8 mouse cellular contexts compared by ENCODE assay signal in genomic region chr2:164803201-164803920, GRCm38 (mm10). TPM values are rescaled to one million over a fixed set of nuclear protein-coding genes. Genes with fewer than 3 reads are reported as not detected.
DNase-seq lines count a peak whose midpoint lies in the region; ATAC-seq and TF ChIP-seq lines count a peak whose summit lies in the region.

No protein-coding gene starts in this region.

- no peak overlapping the region for H3K27ac ChIP-seq in heart, embryonic 15.5 days
- H3K27ac ChIP-seq in bone marrow, adult 2 months (ENCODE audit: control insufficient read depth, insufficient read depth, low read depth, low read length, poor library complexity): no peak overlapping the region
- H3K27ac ChIP-seq in hindbrain, postnatal 0 days: no peak overlapping the region
- no peak overlapping the region for H3K27ac ChIP-seq in midbrain, embryonic 14.5 days (replicated peaks; ENCODE audit: low read depth, low read length)

- H3K9ac ChIP-seq in heart, embryonic 15.5 days: peak overlapping the region; percentile 77
- peak overlapping the region; percentile 74; the same call in 1 of the 2 replicates for H3K9ac ChIP-seq in hindbrain, postnatal 0 days (replicated peaks; ENCODE audit: low read length)
- H3K9ac ChIP-seq in midbrain, embryonic 14.5 days (replicated peaks; ENCODE audit: low read length): peak overlapping the region; percentile 61

- H3K4me1 ChIP-seq in heart, embryonic 15.5 days (replicated peaks): peaks cover 24% of the 10 kb centered on the region
- H3K4me1 ChIP-seq in bone marrow, adult 2 months (ENCODE audit: control insufficient read depth, insufficient read depth, low read length): peaks cover 3% of the 10 kb centered on the region; the same call in 1 of the 2 replicates
- peaks cover 4% of the 10 kb centered on the region; the same call in 1 of the 2 replicates for H3K4me1 ChIP-seq in hindbrain, postnatal 0 days (ENCODE audit: insufficient read depth, low read length)
- H3K4me1 ChIP-seq in midbrain, embryonic 14.5 days (ENCODE audit: control insufficient read depth, insufficient read depth, low read length): peaks cover 10% of the 10 kb centered on the region

- TF ChIP-seq POLR2A in bone marrow, adult 2 months (IDR thresholded peaks at IDR 0.05; ENCODE audit: borderline replicate concordance, control insufficient read depth, low read depth, low read length): no peak

- intact Hi-C loops in heart, postnatal 10 days (cut with DNase I): no loop called here

- no peak for ATAC-seq in heart, embryonic 15.5 days (replicated peaks; ENCODE audit: insufficient number of reproducible peaks, insufficient read depth, low FRiP score, low read depth)
- ATAC-seq in hindbrain, postnatal 0 days: no peak
- ATAC-seq in midbrain, embryonic 14.5 days (ENCODE audit: low FRiP score, low TSS enrichment): no peak

- 87% methylated on average over 16 of the region's 16 CpGs for WGBS in heart, embryonic 15.5 days
- 63% methylated on average over 16 of the region's 16 CpGs for WGBS in bone marrow, adult 2 months
- 91% methylated on average over 16 of the region's 16 CpGs for WGBS in hindbrain, postnatal 0 days
- WGBS in midbrain, embryonic 14.5 days: 93% methylated on average over 16 of the region's 16 CpGs

- H3K4me3 ChIP-seq in heart, embryonic 15.5 days: peak overlapping the region; percentile 91
- peak overlapping the region; percentile 53 for H3K4me3 ChIP-seq in bone marrow, adult 2 months (replicated peaks; ENCODE audit: control insufficient read depth, low read depth, low read length)
- H3K4me3 ChIP-seq in hindbrain, postnatal 0 days (ENCODE audit: low read length): peak overlapping the region; percentile 80
- H3K4me3 ChIP-seq in midbrain, embryonic 14.5 days (replicated peaks; ENCODE audit: low read depth, low read length): peak overlapping the region; percentile 91; the same call in 1 of the 2 replicates

- TF ChIP-seq CTCF in bone marrow, adult 2 months (IDR thresholded peaks at IDR 0.05; ENCODE audit: control insufficient read depth, insufficient read depth, low read length): no peak
- TF ChIP-seq CTCF in hindbrain, postnatal 0 days (IDR thresholded peaks at IDR 0.05; ENCODE audit: low read depth): no peak

- peak overlapping the region; percentile 74 for H3K4me2 ChIP-seq in heart, embryonic 15.5 days
- peak overlapping the region; percentile 68 for H3K4me2 ChIP-seq in hindbrain, postnatal 0 days (ENCODE audit: low read depth, low read length)
- H3K4me2 ChIP-seq in midbrain, embryonic 14.5 days (ENCODE audit: low read length): peak overlapping the region; percentile 71

- no peaks in the 10 kb centered on the region for H3K9me3 ChIP-seq in heart, embryonic 15.5 days (replicated peaks)
- no peaks in the 10 kb centered on the region for H3K9me3 ChIP-seq in hindbrain, postnatal 0 days (ENCODE audit: low read length)
- no peaks in the 10 kb centered on the region for H3K9me3 ChIP-seq in midbrain, embryonic 14.5 days (ENCODE audit: control insufficient read depth, low read length)

- H3K36me3 ChIP-seq in heart, embryonic 15.5 days: peaks cover 34% of the 10 kb centered on the region; the same call in 1 of the 2 replicates
- H3K36me3 ChIP-seq in hindbrain, postnatal 0 days (ENCODE audit: insufficient read depth, low read length): peaks cover 8% of the 10 kb centered on the region; the same call in 1 of the 2 replicates
- peaks cover 18% of the 10 kb centered on the region for H3K36me3 ChIP-seq in midbrain, embryonic 14.5 days (ENCODE audit: control insufficient read depth, insufficient read depth, low read length)

- no peaks in the 10 kb centered on the region for H3K27me3 ChIP-seq in heart, embryonic 15.5 days
- H3K27me3 ChIP-seq in hindbrain, postnatal 0 days (ENCODE audit: insufficient read depth, low read length): no peaks in the 10 kb centered on the region
- no peaks in the 10 kb centered on the region for H3K27me3 ChIP-seq in midbrain, embryonic 14.5 days (ENCODE audit: control insufficient read depth, insufficient read depth, low read length)

- no peak for DNase-seq in heart, postnatal 10 days
- DNase-seq in hindbrain, postnatal 0 days (ENCODE audit: low spot score): no peak
- no peak for DNase-seq in midbrain, embryonic 14.5 days
- no peak for DNase-seq in spleen, postnatal 10 days (ENCODE audit: low spot score in 2 of 2)
- DNase-seq in cerebellum, adult 11 months: no peak
- no peak for DNase-seq in Muller cell, postnatal 12 days (ENCODE audit: inconsistent ontology term)

RNA-seq across cellular contexts. Expression of gene Acot8, which starts 1.3 kb away (rescaled TPM):
- 12.0 and 15.0 TPM in 2 replicates for polyA plus RNA-seq in heart, embryonic 15.5 days (2015; fragmentation: Nextera tagmentation; extraction: Ambion mirVana)
- total RNA-seq in heart, postnatal 10 days (2021): 10 to 100 TPM; 12.6 to 13.4 TPM
- polyA plus RNA-seq in bone marrow, adult 2 months (2011; ENCODE audit: insufficient read depth, insufficient read length, low replicate concordance, missing spikeins): 16.5 and 36.5 TPM in 2 replicates
- total RNA-seq in hindbrain, postnatal 0 days (2014; rRNA removed): 18.5 and 39.5 TPM in 2 replicates
- 19.4 and 20.2 TPM in 2 replicates for polyA plus RNA-seq in hindbrain, postnatal 0 days (2015; fragmentation: Nextera tagmentation; extraction: Ambion mirVana)
- polyA plus RNA-seq in midbrain, embryonic 14.5 days (2014; fragmentation: Nextera tagmentation; extraction: Ambion mirVana): 17.1 and 18.5 TPM in 2 replicates

RNA-seq across cellular contexts. Expression of gene Zswim3, which starts 1.5 kb away (rescaled TPM):
- polyA plus RNA-seq in heart, embryonic 15.5 days (2015; fragmentation: Nextera tagmentation; extraction: Ambion mirVana): 4.9 TPM in 2 replicates
- total RNA-seq in heart, postnatal 10 days (2021): 1 to 10 TPM; 2.1 to 2.9 TPM
- polyA plus RNA-seq in bone marrow, adult 2 months (2011; ENCODE audit: insufficient read depth, insufficient read length, low replicate concordance, missing spikeins): 3.4 and 4.4 TPM in 2 replicates
- total RNA-seq in hindbrain, postnatal 0 days (2014; rRNA removed): 6.4 and 8.3 TPM in 2 replicates
- polyA plus RNA-seq in hindbrain, postnatal 0 days (2015; fragmentation: Nextera tagmentation; extraction: Ambion mirVana): 5.2 and 5.5 TPM in 2 replicates
- 14.7 and 15.6 TPM in 2 replicates for polyA plus RNA-seq in midbrain, embryonic 14.5 days (2014; fragmentation: Nextera tagmentation; extraction: Ambion mirVana)

RNA-seq across cellular contexts. Expression of gene Snx21, which starts 17.7 kb away (rescaled TPM):
- polyA plus RNA-seq in heart, embryonic 15.5 days (2015; fragmentation: Nextera tagmentation; extraction: Ambion mirVana): 42.5 and 43.4 TPM in 2 replicates
- total RNA-seq in heart, postnatal 10 days (2021): 10 to 100 TPM; 25.9 to 26.3 TPM
- polyA plus RNA-seq in bone marrow, adult 2 months (2011; ENCODE audit: insufficient read depth, insufficient read length, low replicate concordance, missing spikeins): 2.3 and 5.8 TPM in 2 replicates
- total RNA-seq in hindbrain, postnatal 0 days (2014; rRNA removed): 102 and 106 TPM in 2 replicates
- polyA plus RNA-seq in hindbrain, postnatal 0 days (2015; fragmentation: Nextera tagmentation; extraction: Ambion mirVana): 44.7 and 47.6 TPM in 2 replicates
- 22.1 and 34.5 TPM in 2 replicates for polyA plus RNA-seq in midbrain, embryonic 14.5 days (2014; fragmentation: Nextera tagmentation; extraction: Ambion mirVana)

RNA-seq across cellular contexts. Expression of gene Zswim1, which starts 19.1 kb away (rescaled TPM):
- polyA plus RNA-seq in heart, embryonic 15.5 days (2015; fragmentation: Nextera tagmentation; extraction: Ambion mirVana): 8.1 and 10.3 TPM in 2 replicates
- total RNA-seq in heart, postnatal 10 days (2021): 1 to 10 TPM; 5.2 to 5.3 TPM
- 2.1 and 3.7 TPM in 2 replicates for polyA plus RNA-seq in bone marrow, adult 2 months (2011; ENCODE audit: insufficient read depth, insufficient read length, low replicate concordance, missing spikeins)
- 23.9 and 24.6 TPM in 2 replicates for total RNA-seq in hindbrain, postnatal 0 days (2014; rRNA removed)
- 26.5 and 29.0 TPM in 2 replicates for polyA plus RNA-seq in hindbrain, postnatal 0 days (2015; fragmentation: Nextera tagmentation; extraction: Ambion mirVana)
- polyA plus RNA-seq in midbrain, embryonic 14.5 days (2014; fragmentation: Nextera tagmentation; extraction: Ambion mirVana): 27.8 and 30.5 TPM in 2 replicates

RNA-seq across cellular contexts. Expression of gene Tnnc2, which starts 23.6 kb away (rescaled TPM):
- 4.9 and 5.2 TPM in 2 replicates for polyA plus RNA-seq in heart, embryonic 15.5 days (2015; fragmentation: Nextera tagmentation; extraction: Ambion mirVana)
- under 1 TPM in 1 of 2 experiments, not detected in 1; 0.52 TPM for total RNA-seq in heart, postnatal 10 days (2021)
- polyA plus RNA-seq in bone marrow, adult 2 months (2011; ENCODE audit: insufficient read depth, insufficient read length, low replicate concordance, missing spikeins): 9.6 and 12.2 TPM in 2 replicates
- 12.2 TPM in 1 of 2 replicates, not detected in the other for total RNA-seq in hindbrain, postnatal 0 days (2014; rRNA removed)
- polyA plus RNA-seq in hindbrain, postnatal 0 days (2015; fragmentation: Nextera tagmentation; extraction: Ambion mirVana): 0.30 TPM in 1 of 2 replicates, not detected in the other
- polyA plus RNA-seq in midbrain, embryonic 14.5 days (2014; fragmentation: Nextera tagmentation; extraction: Ambion mirVana): not detected in 2 replicates
